Mouse (Mus musculus): ENCODE data around the gene Txnrd2. TPM values are rescaled to one million over a fixed set of nuclear protein-coding genes. Genes with fewer than 3 reads are reported as not detected.

Gene Txnrd2
- total RNA-seq, 1 experiment, result 7.9 TPM

- DNase-seq (ENCODE audit: low read depth, low spot score), result no peak
- no peak overlapping the region for H3K27ac ChIP-seq (ENCODE audit: insufficient read depth, low read depth, low read length, poor library complexity, severe bottlenecking)
- peaks cover 0 to 8% of the 10 kb centered on the region in 2 experiments; a peak in 1 of 4 replicates for H3K4me1 ChIP-seq (ENCODE audit: control insufficient read depth in 2 of 2, insufficient read depth in 2 of 2, low read length in 2 of 2, poor library complexity in 1 of 2)
- in situ Hi-C loops (cut with MboI; ENCODE audit: low sequenced_read_pairs in 2 of 2, unreplicated experiment in 2 of 2), result no loop called here
- H3K4me3 ChIP-seq (ENCODE audit: insufficient read depth in 1 of 2, low read depth in 1 of 2, low read length in 2 of 2, poor library complexity in 1 of 2, severe bottlenecking in 1 of 2), result peak overlapping the region; percentile 86 to 95
- H3K36me3 ChIP-seq (ENCODE audit: control insufficient read depth, insufficient read depth, low read length, poor library complexity, severe bottlenecking), result peaks cover 14% of the 10 kb centered on the region
- TF ChIP-seq MAFK (IDR thresholded peaks at IDR 0.05; ENCODE audit: insufficient read depth, low read depth, low read length), result no peak
- no peak for TF ChIP-seq ZNF384 (IDR thresholded peaks at IDR 0.05; ENCODE audit: low read depth, low read length)
- TF ChIP-seq HCFC1 (IDR thresholded peaks at IDR 0.05; ENCODE audit: borderline replicate concordance, insufficient read depth, low read length), result no peak
- TF ChIP-seq CHD2 (IDR thresholded peaks at IDR 0.05; ENCODE audit: low read depth, low read length), result no peak
- TF ChIP-seq ZC3H11A (IDR thresholded peaks at IDR 0.05; ENCODE audit: borderline replicate concordance, low read depth, low read length), result no peak
- H3K9me3 ChIP-seq (ENCODE audit: control insufficient read depth, insufficient read depth, low read depth, low read length), result no peaks in the 10 kb centered on the region
- peak overlapping the region; percentile 74 for H3K9ac ChIP-seq (ENCODE audit: insufficient read depth, low read depth, low read length, poor library complexity, severe bottlenecking)
Observed at GRCm38 (mm10) chr16:18497865-18498515, 71.8 kb downstream of the Txnrd2 start.

GRCm38 (mm10) chr16:18498558-18498990 is 72.4 kb downstream of the Txnrd2 start, which contains the start of the genes Gnb1l and Rtl10:
Gene Gnb1l, plus strand, starts transcription at chr16:18498713.
Gene Rtl10, plus strand, starts transcription at chr16:18498901.
- Histone ChIP-seq H3K9me3 (ENCODE audit: control insufficient read depth, insufficient read depth, low read depth, low read length) (no peaks in the 10 kb centered on the region), H3K36me3 (ENCODE audit: control insufficient read depth, insufficient read depth, low read length, poor library complexity, severe bottlenecking) (peaks cover 15% of the 10 kb centered on the region), H3K4me1 (ENCODE audit: control insufficient read depth in 2 of 2, insufficient read depth in 2 of 2, low read length in 2 of 2, poor library complexity in 1 of 2) (peaks cover 0 to 8% of the 10 kb centered on the region in 2 experiments; a peak in 1 of 4 replicates), H3K27ac (ENCODE audit: insufficient read depth, low read depth, low read length, poor library complexity, severe bottlenecking) (peak within 1 kb of the TSS; percentile 8; the same call in 1 of the 2 replicates), H3K9ac (ENCODE audit: insufficient read depth, low read depth, low read length, poor library complexity, severe bottlenecking) (peak within 1 kb of the TSS; percentile 88), H3K4me3 (ENCODE audit: insufficient read depth in 1 of 2, low read depth in 1 of 2, low read length in 2 of 2, poor library complexity in 1 of 2, severe bottlenecking in 1 of 2) (peak within 1 kb of the TSS; percentile 86 to 95)
- DNase-seq (ENCODE audit: low read depth, low spot score), result peak; percentile 91
- in situ Hi-C loops (cut with MboI; ENCODE audit: low sequenced_read_pairs in 2 of 2, unreplicated experiment in 2 of 2), result no loop called here
- TF ChIP-seq HCFC1 (IDR thresholded peaks at IDR 0.05; ENCODE audit: borderline replicate concordance, insufficient read depth, low read length) (no peak), MAFK (IDR thresholded peaks at IDR 0.05; ENCODE audit: insufficient read depth, low read depth, low read length) (no peak), ZNF384 (IDR thresholded peaks at IDR 0.05; ENCODE audit: low read depth, low read length) (no peak)

- H3K27ac ChIP-seq (ENCODE audit: insufficient read depth, low read depth, low read length, poor library complexity, severe bottlenecking), result peak overlapping the region; percentile 8; the same call in 1 of the 2 replicates
- peak overlapping the region; percentile 88 for H3K9ac ChIP-seq (ENCODE audit: insufficient read depth, low read depth, low read length, poor library complexity, severe bottlenecking)
- no peak for DNase-seq (ENCODE audit: low read depth, low spot score)
- no peaks in the 10 kb centered on the region for H3K9me3 ChIP-seq (ENCODE audit: control insufficient read depth, insufficient read depth, low read depth, low read length)
- TF ChIP-seq CHD2 (IDR thresholded peaks at IDR 0.05; ENCODE audit: low read depth, low read length) (no peak), ZC3H11A (IDR thresholded peaks at IDR 0.05; ENCODE audit: borderline replicate concordance, low read depth, low read length) (no peak), HCFC1 (IDR thresholded peaks at IDR 0.05; ENCODE audit: borderline replicate concordance, insufficient read depth, low read length) (no peak), MAFK (IDR thresholded peaks at IDR 0.05; ENCODE audit: insufficient read depth, low read depth, low read length) (no peak), ZNF384 (IDR thresholded peaks at IDR 0.05; ENCODE audit: low read depth, low read length) (no peak)
- peak overlapping the region; percentile 86 to 95 for H3K4me3 ChIP-seq (ENCODE audit: insufficient read depth in 1 of 2, low read depth in 1 of 2, low read length in 2 of 2, poor library complexity in 1 of 2, severe bottlenecking in 1 of 2)
- in situ Hi-C loops (cut with MboI; ENCODE audit: low sequenced_read_pairs in 2 of 2, unreplicated experiment in 2 of 2), result no loop called here
- peaks cover 18% of the 10 kb centered on the region for H3K36me3 ChIP-seq (ENCODE audit: control insufficient read depth, insufficient read depth, low read length, poor library complexity, severe bottlenecking)
- peaks cover 0 to 8% of the 10 kb centered on the region in 2 experiments; a peak in 1 of 4 replicates for H3K4me1 ChIP-seq (ENCODE audit: control insufficient read depth in 2 of 2, insufficient read depth in 2 of 2, low read length in 2 of 2, poor library complexity in 1 of 2)
Observed at GRCm38 (mm10) chr16:18498996-18499395, 72.8 kb downstream of the Txnrd2 start.

- no peaks in the 10 kb centered on the region for H3K9me3 ChIP-seq (ENCODE audit: control insufficient read depth, insufficient read depth, low read depth, low read length)
- no peak for DNase-seq (ENCODE audit: low read depth, low spot score)
- peaks cover 18% of the 10 kb centered on the region for H3K36me3 ChIP-seq (ENCODE audit: control insufficient read depth, insufficient read depth, low read length, poor library complexity, severe bottlenecking)
- H3K4me1 ChIP-seq (ENCODE audit: control insufficient read depth in 2 of 2, insufficient read depth in 2 of 2, low read length in 2 of 2, poor library complexity in 1 of 2), result peaks cover 0 to 8% of the 10 kb centered on the region in 2 experiments; a peak in 1 of 4 replicates
- no peak for TF ChIP-seq MAFK (IDR thresholded peaks at IDR 0.05; ENCODE audit: insufficient read depth, low read depth, low read length)
- no peak for TF ChIP-seq ZC3H11A (IDR thresholded peaks at IDR 0.05; ENCODE audit: borderline replicate concordance, low read depth, low read length)
- no peak for TF ChIP-seq ZNF384 (IDR thresholded peaks at IDR 0.05; ENCODE audit: low read depth, low read length)
- no peak for TF ChIP-seq HCFC1 (IDR thresholded peaks at IDR 0.05; ENCODE audit: borderline replicate concordance, insufficient read depth, low read length)
- TF ChIP-seq CHD2 (IDR thresholded peaks at IDR 0.05; ENCODE audit: low read depth, low read length), result no peak
- no peak overlapping the region for H3K27ac ChIP-seq (ENCODE audit: insufficient read depth, low read depth, low read length, poor library complexity, severe bottlenecking)
- no peak overlapping the region for H3K4me3 ChIP-seq (ENCODE audit: insufficient read depth in 1 of 2, low read depth in 1 of 2, low read length in 2 of 2, poor library complexity in 1 of 2, severe bottlenecking in 1 of 2)
- in situ Hi-C loops (cut with MboI; ENCODE audit: low sequenced_read_pairs in 2 of 2, unreplicated experiment in 2 of 2), result no loop called here
- no peak overlapping the region for H3K9ac ChIP-seq (ENCODE audit: insufficient read depth, low read depth, low read length, poor library complexity, severe bottlenecking)
Observed at GRCm38 (mm10) chr16:18501531-18501930, 75.3 kb downstream of the Txnrd2 start.

All from ES-E14 (cell line).